Mouse (Mus musculus): ENCODE results near the gene Ptprg. TPM values are rescaled to one million over a fixed set of nuclear protein-coding genes. Genes with fewer than 3 reads are reported as not detected.

Ptprg gene
- polyA plus RNA-seq, 1 experiment from 2014 or later: 37.0 TPM

DNA sequence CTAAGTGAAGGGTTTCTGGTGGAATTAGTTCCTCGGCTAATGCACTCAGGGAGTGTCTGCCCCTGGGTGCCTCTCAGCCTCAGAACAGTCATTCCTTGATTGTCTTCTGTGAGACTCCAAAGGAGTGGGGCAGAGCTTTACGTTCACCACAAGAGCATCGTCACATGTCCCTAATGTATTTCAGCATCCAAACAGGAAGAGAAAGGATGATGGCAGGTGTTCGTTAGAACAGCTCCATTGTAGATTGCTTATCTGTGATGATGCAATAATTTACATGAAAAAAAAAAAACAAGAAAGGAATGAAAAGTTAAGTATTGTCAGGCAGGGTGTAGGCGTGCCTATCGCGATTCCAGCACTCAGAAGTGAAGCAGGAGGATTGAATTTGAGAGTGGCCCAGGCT is 84.3 kb downstream of the Ptprg start:
- Histone ChIP-seq H3K9me3 (no peaks in the 10 kb centered on the region), H3K4me3 (no peak overlapping the region), H3K27ac (no peak overlapping the region), H3K27me3 (ENCODE audit: poor library complexity, severe bottlenecking) (no peaks in the 10 kb centered on the region), H3K36me3 (replicated peaks) (no peaks in the 10 kb centered on the region), H3K4me1 (peaks cover 3% of the 10 kb centered on the region; the same call in 1 of the 2 replicates)
- 91% methylated on average over 7 of the region's 7 CpGs for WGBS
- DNase-seq (ENCODE audit: extremely low spot score, low spot score): no peak

DNA sequence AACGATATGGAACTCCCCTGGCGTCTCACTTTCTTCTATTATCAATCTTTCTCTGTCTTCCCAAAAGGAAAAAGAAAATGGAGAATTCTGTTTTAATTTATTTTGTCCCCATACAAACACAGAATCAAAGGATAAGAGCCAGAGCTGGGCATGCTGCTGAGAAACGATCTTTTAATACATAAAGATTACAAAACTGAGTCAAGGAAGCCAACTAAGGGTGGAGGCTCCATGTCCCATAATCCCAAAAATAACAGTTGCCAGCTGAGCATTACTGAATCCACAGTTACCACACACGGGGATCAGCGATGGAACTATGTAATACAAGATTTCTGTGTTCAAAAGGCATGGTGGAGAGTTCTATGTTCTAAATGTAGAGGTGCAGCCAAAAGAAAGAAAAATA is 86.0 kb downstream of the Ptprg start:
- no peak for DNase-seq (ENCODE audit: extremely low spot score, low spot score)
- no peaks in the 10 kb centered on the region for H3K36me3 ChIP-seq (replicated peaks)
- H3K4me1 ChIP-seq: no peaks in the 10 kb centered on the region
- H3K9me3 ChIP-seq: no peaks in the 10 kb centered on the region
- no peaks in the 10 kb centered on the region for H3K27me3 ChIP-seq (ENCODE audit: poor library complexity, severe bottlenecking)
- WGBS: 92% methylated on average over 5 of the region's 5 CpGs
- no peak overlapping the region for H3K27ac ChIP-seq
- H3K4me3 ChIP-seq: no peak overlapping the region

GRCm38 (mm10) chr14:11640372-11640771 is 87.0 kb downstream of the Ptprg start:
- no peak overlapping the region for H3K4me3 ChIP-seq
- H3K4me1 ChIP-seq: no peaks in the 10 kb centered on the region
- H3K9me3 ChIP-seq: no peaks in the 10 kb centered on the region
- DNase-seq (ENCODE audit: extremely low spot score, low spot score): no peak
- no peak overlapping the region for H3K27ac ChIP-seq
- no peaks in the 10 kb centered on the region for H3K27me3 ChIP-seq (ENCODE audit: poor library complexity, severe bottlenecking)
- no peaks in the 10 kb centered on the region for H3K36me3 ChIP-seq (replicated peaks)

- Histone ChIP-seq H3K27ac (no peak overlapping the region), H3K9me3 (no peaks in the 10 kb centered on the region), H3K27me3 (ENCODE audit: poor library complexity, severe bottlenecking) (no peaks in the 10 kb centered on the region), H3K36me3 (replicated peaks) (no peaks in the 10 kb centered on the region), H3K4me1 (no peaks in the 10 kb centered on the region), H3K4me3 (no peak overlapping the region)
- 95% methylated on average over 3 of the region's 3 CpGs for WGBS
- DNase-seq (ENCODE audit: extremely low spot score, low spot score): no peak
Measured at GRCm38 (mm10) chr14:11640996-11641395, 87.7 kb downstream of the Ptprg start.

DNA sequence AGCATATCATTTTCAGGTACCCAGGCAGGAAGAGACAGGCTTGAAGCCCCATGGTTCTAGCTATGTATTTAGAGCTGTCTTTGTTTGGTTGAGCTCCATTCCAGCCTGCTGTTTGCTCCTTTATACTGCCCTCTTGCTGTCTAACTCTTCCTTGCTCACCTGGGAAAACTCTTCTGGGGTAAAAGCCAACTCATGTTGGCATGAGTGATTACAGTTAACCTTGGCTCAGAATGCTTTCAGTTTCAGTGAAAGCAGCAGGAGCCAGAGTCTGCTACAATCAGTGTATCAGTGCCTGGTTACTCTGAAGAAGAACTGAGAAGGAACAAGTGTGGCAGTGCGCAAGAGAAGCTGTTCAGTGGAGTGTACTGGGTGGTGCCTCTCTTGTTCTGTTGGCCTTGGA is 89.6 kb downstream of the Ptprg start:
- no peaks in the 10 kb centered on the region for H3K27me3 ChIP-seq (ENCODE audit: poor library complexity, severe bottlenecking)
- H3K36me3 ChIP-seq (replicated peaks): no peaks in the 10 kb centered on the region
- H3K4me1 ChIP-seq: no peaks in the 10 kb centered on the region
- WGBS: 91% methylated on average over 1 of the region's 1 CpGs
- no peaks in the 10 kb centered on the region for H3K9me3 ChIP-seq
- no peak for DNase-seq (ENCODE audit: extremely low spot score, low spot score)
- H3K4me3 ChIP-seq: no peak overlapping the region
- no peak overlapping the region for H3K27ac ChIP-seq

GRCm38 (mm10) chr14:11657374-11657773 is 104.0 kb downstream of the Ptprg start:
- Histone ChIP-seq H3K4me1 (no peaks in the 10 kb centered on the region), H3K36me3 (replicated peaks) (peaks cover 2% of the 10 kb centered on the region; the same call in 1 of the 2 replicates), H3K27ac (no peak overlapping the region), H3K27me3 (ENCODE audit: poor library complexity, severe bottlenecking) (peaks cover 5% of the 10 kb centered on the region), H3K4me3 (no peak overlapping the region), H3K9me3 (peaks cover 3% of the 10 kb centered on the region; the same call in 1 of the 2 replicates)
- DNase-seq (ENCODE audit: extremely low spot score, low spot score): no peak
- WGBS: 83% methylated on average over 6 of the region's 6 CpGs

GRCm38 (mm10) chr14:11663661-11664215 is 110.4 kb downstream of the Ptprg start:
- DNase-seq (ENCODE audit: extremely low spot score, low spot score): peak; percentile 25
- Histone ChIP-seq H3K27ac (no peak overlapping the region), H3K9me3 (peaks cover 3% of the 10 kb centered on the region; the same call in 1 of the 2 replicates), H3K27me3 (ENCODE audit: poor library complexity, severe bottlenecking) (peaks cover 45% of the 10 kb centered on the region), H3K4me3 (no peak overlapping the region), H3K36me3 (replicated peaks) (no peaks in the 10 kb centered on the region; the same call in 1 of the 2 replicates), H3K4me1 (peaks cover 56% of the 10 kb centered on the region)
- 3% methylated on average over 11 of the region's 11 CpGs for WGBS

DNA sequence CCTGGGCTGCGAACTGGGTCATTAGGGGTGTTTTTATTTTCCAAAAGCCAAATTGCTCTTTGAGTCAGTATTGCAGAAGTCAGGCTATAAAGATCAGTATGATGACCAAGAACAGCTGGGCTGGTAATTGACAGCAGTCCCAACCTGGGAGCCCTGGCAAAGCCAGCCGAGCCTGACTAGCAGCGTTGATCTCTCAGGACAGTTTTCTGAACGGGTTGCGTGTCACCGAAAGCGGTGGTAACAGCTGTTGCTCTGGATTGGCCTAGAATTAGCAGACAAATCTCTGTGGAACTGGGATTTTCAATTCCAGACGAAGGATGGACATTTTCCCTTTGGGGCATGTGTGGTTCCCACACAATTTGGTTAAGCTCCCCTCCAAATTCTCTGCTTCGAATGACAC is 111.0 kb downstream of the Ptprg start:
- WGBS: 10% methylated on average over 9 of the region's 9 CpGs
- peaks cover 50% of the 10 kb centered on the region for H3K27me3 ChIP-seq (ENCODE audit: poor library complexity, severe bottlenecking)
- DNase-seq (ENCODE audit: extremely low spot score, low spot score): peak; percentile 29
- H3K27ac ChIP-seq: no peak overlapping the region
- H3K4me3 ChIP-seq: no peak overlapping the region
- H3K4me1 ChIP-seq: peaks cover 56% of the 10 kb centered on the region
- no peaks in the 10 kb centered on the region for H3K9me3 ChIP-seq
- H3K36me3 ChIP-seq (replicated peaks): no peaks in the 10 kb centered on the region

- H3K36me3 ChIP-seq (replicated peaks): no peaks in the 10 kb centered on the region
- peaks cover 57% of the 10 kb centered on the region for H3K27me3 ChIP-seq (ENCODE audit: poor library complexity, severe bottlenecking)
- no peak overlapping the region for H3K27ac ChIP-seq
- 60% methylated on average over 7 of the region's 7 CpGs for WGBS
- H3K4me3 ChIP-seq: no peak overlapping the region
- DNase-seq (ENCODE audit: extremely low spot score, low spot score): no peak
- no peaks in the 10 kb centered on the region for H3K9me3 ChIP-seq
- H3K4me1 ChIP-seq: peaks cover 62% of the 10 kb centered on the region
Measured at GRCm38 (mm10) chr14:11665046-11665445, 111.7 kb downstream of the Ptprg start.

DNA sequence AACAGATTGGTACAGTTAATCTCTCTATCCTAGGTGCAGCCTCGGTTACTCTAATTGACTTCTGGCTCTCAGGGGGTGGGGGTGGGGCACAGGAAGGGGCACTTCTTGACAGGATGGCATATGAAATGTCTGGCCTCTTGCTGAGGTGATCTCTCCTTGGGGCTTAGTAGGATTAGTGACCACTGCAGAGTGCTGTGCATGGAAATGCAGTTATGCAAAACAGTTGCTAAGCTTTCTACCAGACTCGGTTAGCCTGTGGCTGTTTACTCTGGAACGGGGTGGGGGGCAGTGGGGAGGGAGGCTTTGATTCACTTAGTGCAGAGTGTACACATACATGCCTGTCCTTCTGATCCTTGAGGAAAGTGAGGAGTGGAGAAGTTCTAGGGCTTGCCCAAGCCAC is 114.4 kb downstream of the Ptprg start:
- DNase-seq (ENCODE audit: extremely low spot score, low spot score): no peak
- no peak overlapping the region for H3K4me3 ChIP-seq
- H3K27me3 ChIP-seq (ENCODE audit: poor library complexity, severe bottlenecking): peaks cover 56% of the 10 kb centered on the region
- WGBS: 3% methylated on average over 3 of the region's 3 CpGs
- no peaks in the 10 kb centered on the region for H3K36me3 ChIP-seq (replicated peaks)
- no peak overlapping the region for H3K27ac ChIP-seq
- H3K4me1 ChIP-seq: peaks cover 84% of the 10 kb centered on the region
- H3K9me3 ChIP-seq: no peaks in the 10 kb centered on the region

- H3K27me3 ChIP-seq (ENCODE audit: poor library complexity, severe bottlenecking): peaks cover 46% of the 10 kb centered on the region
- DNase-seq (ENCODE audit: extremely low spot score, low spot score): peak; percentile 37
- 5% methylated on average over 6 of the region's 6 CpGs for WGBS
- H3K36me3 ChIP-seq (replicated peaks): no peaks in the 10 kb centered on the region
- H3K9me3 ChIP-seq: no peaks in the 10 kb centered on the region
- 0 out of 2 replicates have a peak overlapping the region, but pooled peaks have one; percentile 35 for H3K27ac ChIP-seq
- peaks cover 59% of the 10 kb centered on the region for H3K4me1 ChIP-seq
- H3K4me3 ChIP-seq: peak overlapping the region; percentile 22
Measured at GRCm38 (mm10) chr14:11670847-11671246, 117.5 kb downstream of the Ptprg start.

GRCm38 (mm10) chr14:11672981-11673547 is 119.7 kb downstream of the Ptprg start:
- H3K4me3 ChIP-seq: no peak overlapping the region
- no peaks in the 10 kb centered on the region for H3K36me3 ChIP-seq (replicated peaks)
- 75% methylated on average over 3 of the region's 3 CpGs for whole genome bisulfite sequencing
- no peak for DNase-seq (ENCODE audit: extremely low spot score, low spot score)
- H3K27ac ChIP-seq: no peak overlapping the region
- no peaks in the 10 kb centered on the region for H3K9me3 ChIP-seq
- peaks cover 37% of the 10 kb centered on the region for H3K4me1 ChIP-seq
- peaks cover 27% of the 10 kb centered on the region for H3K27me3 ChIP-seq (ENCODE audit: poor library complexity, severe bottlenecking)

- no peaks in the 10 kb centered on the region for H3K27me3 ChIP-seq (ENCODE audit: poor library complexity, severe bottlenecking)
- peaks cover 34% of the 10 kb centered on the region for H3K4me1 ChIP-seq
- H3K27ac ChIP-seq: no peak overlapping the region
- no peak for DNase-seq (ENCODE audit: extremely low spot score, low spot score)
- no peak overlapping the region for H3K4me3 ChIP-seq
- 81% methylated on average over 4 of the region's 4 CpGs for WGBS
- no peaks in the 10 kb centered on the region for H3K9me3 ChIP-seq
- H3K36me3 ChIP-seq (replicated peaks): no peaks in the 10 kb centered on the region
Measured at GRCm38 (mm10) chr14:11678201-11678600, 124.9 kb downstream of the Ptprg start.

All from forebrain, embryonic 10.5 days (tissue).